Mouse (Mus musculus) G1E (cell line): ENCODE measurements around the gene Aup1. TPM values are rescaled to one million over a fixed set of nuclear protein-coding genes. Genes with fewer than 3 reads are reported as not detected.

Experiments used
- ATAC-seq: 2 replicates; pipeline ENCODE4 v1.8.0; 2016; ENCODE audit warnings: mild to moderate bottlenecking; ENCODE audit not compliant: insufficient number of reproducible peaks, poor library complexity, low FRiP score, severe bottlenecking; ENCODE audit errors: extremely low read depth
- DNase-seq: peaks from one replicate; pipeline ENCODE4 v3.0.0; 2012; ENCODE audit warnings: low spot score
- H3K27me3 ChIP-seq: 2 replicates; pipeline ENCODE4 v1.6.1; 2012; ENCODE audit warnings: mild to moderate bottlenecking, low read length, inconsistent platforms; ENCODE audit not compliant: insufficient read depth
- H3K36me3 ChIP-seq: replicated peaks from 2 replicates; pipeline ENCODE3; 2012; ENCODE audit warnings: mild to moderate bottlenecking, inconsistent platforms
- H3K4me1 ChIP-seq: 2 replicates; pipeline ENCODE4 v1.6.1; 2012; ENCODE audit warnings: low read depth, low read length, inconsistent platforms, mixed read lengths; ENCODE audit not compliant: insufficient read depth
- H3K4me3 ChIP-seq: 2 replicates; pipeline ENCODE4 v1.5.1; 2012; ENCODE audit warnings: low read depth, mild to moderate bottlenecking, inconsistent platforms, low read length, moderate library complexity, mixed read lengths
- H3K9me3 ChIP-seq: replicated peaks from 2 replicates; pipeline ENCODE4 v1.6.1; 2012; ENCODE audit warnings: inconsistent platforms
- CTCF ChIP-seq: IDR thresholded peaks from 2 replicates; pipeline ENCODE4 v1.5.1; 2012; ENCODE audit warnings: low read depth, low read length, inconsistent platforms, mixed read lengths
- GATA1 ChIP-seq: IDR thresholded peaks from 2 replicates; pipeline ENCODE4 v1.6.1; 2012; ENCODE audit warnings: borderline replicate concordance, low read length, inconsistent platforms, mixed read lengths
- GATA2 ChIP-seq: IDR thresholded peaks from 2 replicates; pipeline ENCODE4 v1.6.1; 2012; ENCODE audit warnings: low read depth, low read length, inconsistent platforms, borderline replicate concordance
- POLR2AphosphoS5 ChIP-seq: IDR thresholded peaks from 2 replicates; pipeline ENCODE4 v1.6.1; 2012; ENCODE audit warnings: low read depth, low read length, inconsistent platforms; ENCODE audit not compliant: insufficient replicate concordance
- TAL1 ChIP-seq: conservative IDR thresholded peaks from 2 replicates; pipeline ENCODE4 v1.6.1; 2012; ENCODE audit warnings: low read depth, low read length, inconsistent platforms, mixed read lengths
- polyA plus RNA-seq: library from polyadenylated mRNA; stranded (reverse); fragments of >175 nt; gene quantifications from 2 replicates; pipeline ENCODE4 v1.2.3, GENCODE M21; 2012
- total RNA-seq, 2 experiments: library from RNA; stranded (forward) in 1 of 2; stranded (reverse) in 1 of 2; fragments of 200-1000 nt in 1 of 2; fragments of >200 nt in 1 of 2; fragmentation: Nextera tagmentation in 1 of 2; gene quantifications; 2 replicates each; pipeline ENCODE4 v1.2.3; 2014 to 2017

Aup1 gene
- 409 and 454 TPM in 2 replicates for total RNA-seq (2014; fragmentation: Nextera tagmentation)
- 133 and 163 TPM in 2 replicates for total RNA-seq (2017)
- 1,014 and 1,378 TPM in 2 replicates for polyA plus RNA-seq

GRCm38 (mm10) chr6:83054074-83054851 is at the start of gene Aup1:
Gene Aup1, plus strand, starts transcription at chr6:83054521.
- DNase-seq (peak; percentile 99), ATAC-seq (peak; percentile 93)
- Histone ChIP-seq H3K9me3 (no peaks in the 10 kb centered on the region), H3K36me3 (peaks cover 76% of the 10 kb centered on the region), H3K4me3 (peak within 1 kb of the TSS; percentile 95), H3K27me3 (no peaks in the 10 kb centered on the region), H3K4me1 (peaks cover 60% of the 10 kb centered on the region)
- TF ChIP-seq GATA2 (no peak), POLR2AphosphoS5 (no peak), TAL1 (no peak), CTCF (no peak), GATA1 (no peak)

- H3K4me3 ChIP-seq: peak overlapping the region; percentile 37; the same call in 1 of the 2 replicates
- TF ChIP-seq POLR2AphosphoS5: no peak
- no peak for TF ChIP-seq GATA2
- TF ChIP-seq TAL1: no peak
- TF ChIP-seq GATA1: no peak
- no peak for TF ChIP-seq CTCF
- ATAC-seq (peak; percentile 81), DNase-seq (peak; percentile 69)
- H3K4me1 ChIP-seq: peaks cover 33% of the 10 kb centered on the region
- H3K27me3 ChIP-seq: no peaks in the 10 kb centered on the region
- H3K9me3 ChIP-seq: no peaks in the 10 kb centered on the region
- H3K36me3 ChIP-seq: no peaks in the 10 kb centered on the region
Measured at GRCm38 (mm10) chr6:83004872-83005271, 49.4 kb upstream of the Aup1 start.

- Histone ChIP-seq H3K4me1 (peaks cover 39% of the 10 kb centered on the region), H3K9me3 (no peaks in the 10 kb centered on the region), H3K27me3 (no peaks in the 10 kb centered on the region), H3K36me3 (no peaks in the 10 kb centered on the region), H3K4me3 (peak overlapping the region; percentile 9; the same call in 1 of the 2 replicates)
- TF ChIP-seq GATA2: no peak
- no peak for TF ChIP-seq POLR2AphosphoS5
- TF ChIP-seq GATA1: no peak
- TF ChIP-seq CTCF: no peak
- no peak for TF ChIP-seq TAL1
- no peak for DNase-seq
- ATAC-seq: no peak
Measured at GRCm38 (mm10) chr6:83005444-83006011, 48.8 kb upstream of the Aup1 start.

GRCm38 (mm10) chr6:83006114-83006513 is 48.2 kb upstream of the Aup1 start:
- ATAC-seq (no peak), DNase-seq (no peak)
- TF ChIP-seq GATA2: no peak
- TF ChIP-seq GATA1: no peak
- TF ChIP-seq CTCF: no peak
- TF ChIP-seq TAL1: no peak
- no peak for TF ChIP-seq POLR2AphosphoS5

GRCm38 (mm10) chr6:83008659-83009058 is 45.7 kb upstream of the Aup1 start:
- Histone ChIP-seq H3K4me3 (no peak overlapping the region), H3K9me3 (peaks cover 2% of the 10 kb centered on the region; the same call in 1 of the 2 replicates), H3K36me3 (no peaks in the 10 kb centered on the region), H3K27me3 (no peaks in the 10 kb centered on the region), H3K4me1 (peaks cover 50% of the 10 kb centered on the region)
- DNase-seq (no peak), ATAC-seq (no peak)
- TF ChIP-seq CTCF (no peak), GATA2 (no peak), POLR2AphosphoS5 (no peak), GATA1 (no peak), TAL1 (no peak)

More at GRCm38 (mm10) chr6:83006114-83006513, 48.2 kb upstream of the Aup1 start:
- H3K27me3 ChIP-seq: no peaks in the 10 kb centered on the region
- no peaks in the 10 kb centered on the region for H3K9me3 ChIP-seq
- H3K36me3 ChIP-seq: no peaks in the 10 kb centered on the region
- H3K4me3 ChIP-seq: no peak overlapping the region
- H3K4me1 ChIP-seq: peaks cover 43% of the 10 kb centered on the region

- peaks cover 50% of the 10 kb centered on the region for H3K4me1 ChIP-seq
- H3K36me3 ChIP-seq: no peaks in the 10 kb centered on the region
- TF ChIP-seq GATA2 (no peak), POLR2AphosphoS5 (no peak), GATA1 (no peak), TAL1 (no peak), CTCF (no peak)
- DNase-seq: no peak
- H3K9me3 ChIP-seq: peaks cover 2% of the 10 kb centered on the region; the same call in 1 of the 2 replicates
- H3K27me3 ChIP-seq: no peaks in the 10 kb centered on the region
- ATAC-seq: no peak
- H3K4me3 ChIP-seq: no peak overlapping the region
Measured at GRCm38 (mm10) chr6:83010010-83010409, 44.3 kb upstream of the Aup1 start.
